Mouse (Mus musculus): ENCODE results near the gene Gm11111. TPM values are rescaled to one million over a fixed set of nuclear protein-coding genes. Genes with fewer than 3 reads are reported as not detected.
"Not testable (repeated sequence)": the region's sequence is repeated elsewhere in the genome, so short reads cannot be mapped to it uniquely, and the experiment has no call there.

The Gm11111 gene
- polyA plus RNA-seq, 1 experiment = not detected

DNA sequence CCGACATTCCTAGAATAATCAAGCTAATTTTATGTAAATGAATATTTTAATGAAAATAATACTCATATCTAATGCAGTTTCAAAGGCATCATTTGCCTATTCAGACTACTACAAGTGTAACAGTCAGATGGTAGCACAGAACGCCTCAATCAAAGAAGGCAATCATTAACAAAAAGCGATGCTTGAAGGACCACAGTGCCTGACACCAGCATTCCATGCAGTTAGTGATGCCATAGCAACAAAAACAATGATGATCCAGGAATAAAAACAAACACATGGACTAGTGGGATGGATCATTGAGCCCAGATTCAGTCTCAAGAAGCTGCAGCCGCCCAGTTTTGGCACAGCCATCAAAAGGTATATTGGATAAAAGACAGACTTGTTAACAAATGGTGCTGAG is 8.8 kb downstream of the Gm11111 start:
- Histone ChIP-seq H3K9me3 (peaks cover 18% of the 10 kb centered on the region), H3K4me3 (replicated peaks) (no peak overlapping the region), H3K4me1 (no peaks in the 10 kb centered on the region), H3K27me3 (replicated peaks) (no peaks in the 10 kb centered on the region), H3K36me3 (replicated peaks; ENCODE audit: low read length) (no peaks in the 10 kb centered on the region)
- TF ChIP-seq GATA1 (IDR thresholded peaks at IDR 0.05; ENCODE audit: borderline replicate concordance, low read length) (no peak), FLI1 (IDR thresholded peaks at IDR 0.05; ENCODE audit: low read length) (no peak)

DNA sequence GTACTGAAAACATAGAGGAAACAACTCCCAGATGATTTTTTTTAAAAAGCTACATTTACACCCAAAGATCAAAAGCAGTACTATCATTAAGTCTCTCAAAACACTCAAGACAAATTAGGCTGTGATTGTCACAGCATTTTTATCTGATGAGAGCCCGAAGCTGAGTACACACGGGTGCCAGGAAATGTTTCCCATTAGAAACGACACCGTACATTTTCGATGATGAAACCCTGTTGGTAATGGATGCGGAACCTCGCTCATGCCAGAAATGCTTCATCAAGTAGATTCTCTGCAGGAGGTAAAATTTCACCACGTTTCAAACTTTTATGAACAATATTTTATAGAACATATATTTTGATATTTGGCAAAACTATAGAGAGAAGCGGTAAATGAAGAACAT is 10.3 kb downstream of the Gm11111 start:
- Histone ChIP-seq H3K4me3 (replicated peaks) (no peak overlapping the region), H3K36me3 (replicated peaks; ENCODE audit: low read length) (no peaks in the 10 kb centered on the region), H3K27me3 (replicated peaks) (no peaks in the 10 kb centered on the region), H3K4me1 (no peaks in the 10 kb centered on the region), H3K9me3 (peaks cover 16% of the 10 kb centered on the region)
- TF ChIP-seq FLI1 (IDR thresholded peaks at IDR 0.05; ENCODE audit: low read length) (no peak), GATA1 (IDR thresholded peaks at IDR 0.05; ENCODE audit: borderline replicate concordance, low read length) (no peak)

DNA sequence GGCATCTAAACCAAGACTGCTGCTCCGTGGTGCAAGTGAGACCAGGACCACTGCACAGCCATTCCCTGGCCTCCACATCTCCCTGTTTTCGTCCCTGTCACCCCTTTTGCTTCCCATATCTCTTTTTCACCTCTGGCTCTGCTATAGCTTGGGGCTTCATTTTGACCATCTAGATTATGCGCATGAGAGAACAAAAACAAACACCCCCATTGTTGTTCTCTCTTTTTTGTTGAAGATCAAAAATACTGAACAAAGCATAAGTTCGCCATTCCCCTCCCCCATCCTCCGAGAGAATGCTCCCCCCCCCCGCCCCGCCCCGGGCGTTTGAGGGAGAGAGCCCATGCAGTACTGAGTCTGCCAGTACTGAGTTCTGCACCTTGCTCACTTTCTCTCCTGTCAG is 11.3 kb downstream of the Gm11111 start:
- Histone ChIP-seq H3K27me3 (replicated peaks) (no peaks in the 10 kb centered on the region), H3K9me3 (peaks cover 16% of the 10 kb centered on the region), H3K36me3 (replicated peaks; ENCODE audit: low read length) (no peaks in the 10 kb centered on the region), H3K4me1 (no peaks in the 10 kb centered on the region), H3K4me3 (replicated peaks) (peak overlapping the region; percentile 56)
- no peak for TF ChIP-seq GATA1 (IDR thresholded peaks at IDR 0.05; ENCODE audit: borderline replicate concordance, low read length)

DNA sequence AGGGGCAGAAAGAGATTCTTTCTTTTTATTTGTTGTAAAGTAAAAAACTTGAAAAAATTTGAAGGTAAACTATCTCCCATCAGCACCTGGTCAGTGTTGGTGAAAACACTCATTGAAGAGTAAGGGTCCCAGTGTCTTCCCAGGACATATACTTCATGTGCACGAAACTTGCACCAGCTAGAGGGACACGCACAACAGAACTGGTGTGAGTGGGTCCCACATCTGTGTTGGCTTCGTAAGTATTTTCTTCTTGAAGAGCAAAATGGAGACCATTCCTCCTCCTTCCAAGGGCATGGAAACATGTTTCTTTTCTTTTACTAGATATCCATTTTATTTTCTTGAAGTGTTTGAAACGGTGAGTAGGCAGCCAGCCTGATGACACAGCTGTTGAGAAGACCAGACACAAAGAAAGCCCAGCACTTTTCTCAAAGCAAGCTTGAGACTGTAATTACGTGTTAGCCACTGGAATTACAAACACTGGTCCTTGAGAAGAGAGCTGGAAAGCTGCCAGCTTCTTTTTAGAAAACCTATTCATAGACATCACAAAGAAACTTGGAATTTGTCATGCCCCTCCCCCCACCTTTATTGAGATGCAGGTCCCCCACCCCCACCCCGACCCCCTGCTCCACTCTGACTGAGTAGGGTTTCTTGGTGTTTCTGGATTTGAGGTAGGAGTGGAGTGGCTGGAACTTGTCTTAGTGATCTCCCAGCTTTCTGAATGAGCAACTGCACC is 14.1 kb downstream of the Gm11111 start:
- no peaks in the 10 kb centered on the region for H3K36me3 ChIP-seq (replicated peaks; ENCODE audit: low read length)
- peaks cover 5% of the 10 kb centered on the region for H3K9me3 ChIP-seq
- no peak for TF ChIP-seq GATA1 (IDR thresholded peaks at IDR 0.05; ENCODE audit: borderline replicate concordance, low read length)
- TF ChIP-seq FLI1 (IDR thresholded peaks at IDR 0.05; ENCODE audit: low read length) = no peak
- no peaks in the 10 kb centered on the region for H3K27me3 ChIP-seq (replicated peaks)
- peaks cover 5% of the 10 kb centered on the region; the same call in 1 of the 2 replicates for H3K4me1 ChIP-seq
- H3K4me3 ChIP-seq (replicated peaks) = no peak overlapping the region

DNA sequence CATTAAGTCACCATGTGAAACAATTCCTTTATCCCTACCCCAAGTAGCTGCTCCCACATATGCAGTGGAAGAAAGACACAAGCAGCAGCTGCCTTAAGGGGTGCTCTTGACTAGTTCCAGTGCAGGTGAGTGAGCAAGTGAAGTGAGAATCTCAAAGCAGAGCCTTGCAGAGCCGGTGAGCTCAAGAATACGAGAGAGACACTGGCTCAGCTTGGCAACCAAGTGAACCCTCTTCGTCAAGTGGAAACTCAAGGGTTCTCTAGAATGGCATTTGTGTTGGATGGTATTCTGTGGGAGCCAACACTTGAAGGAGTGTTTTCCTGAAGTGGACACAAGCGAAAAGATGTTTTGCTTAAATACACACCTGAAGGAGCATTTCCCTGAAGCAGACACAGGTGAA is 16.0 kb downstream of the Gm11111 start:
- no peak for TF ChIP-seq GATA1 (IDR thresholded peaks at IDR 0.05; ENCODE audit: borderline replicate concordance, low read length)
- no peak for TF ChIP-seq FLI1 (IDR thresholded peaks at IDR 0.05; ENCODE audit: low read length)
- Histone ChIP-seq H3K36me3 (replicated peaks; ENCODE audit: low read length) (no peaks in the 10 kb centered on the region), H3K4me1 (peaks cover 5% of the 10 kb centered on the region; the same call in 1 of the 2 replicates), H3K27me3 (replicated peaks) (no peaks in the 10 kb centered on the region), H3K4me3 (replicated peaks) (no peak overlapping the region), H3K9me3 (peaks cover 3% of the 10 kb centered on the region)

DNA sequence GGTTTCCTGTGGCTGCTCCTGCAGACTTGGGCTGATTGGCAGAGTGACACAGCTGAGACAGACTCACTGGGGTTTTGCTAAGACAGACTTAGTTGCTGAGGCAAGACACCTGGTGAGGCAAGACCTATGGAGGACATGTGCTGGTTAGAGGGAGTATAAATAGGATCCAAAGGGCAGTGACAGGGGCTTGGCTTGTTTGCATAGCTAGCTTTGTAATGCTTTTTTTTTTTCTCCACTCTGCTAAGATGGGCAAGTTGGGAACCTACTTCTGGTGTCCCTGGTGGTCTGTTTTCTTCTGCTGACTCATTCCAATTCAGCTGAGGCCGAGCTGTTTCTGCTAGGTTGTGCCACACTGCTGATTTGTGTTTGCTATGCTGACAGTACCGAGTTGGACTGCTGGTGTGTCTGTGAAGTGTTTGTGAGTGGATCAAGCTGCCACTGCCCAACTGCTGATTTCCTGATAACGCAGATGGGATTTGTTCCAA is 16.6 kb downstream of the Gm11111 start:
- peaks cover 5% of the 10 kb centered on the region; the same call in 1 of the 2 replicates for H3K4me1 ChIP-seq
- H3K27me3 ChIP-seq (replicated peaks) = no peaks in the 10 kb centered on the region
- H3K4me3 ChIP-seq (replicated peaks) = no peak overlapping the region
- H3K36me3 ChIP-seq (replicated peaks; ENCODE audit: low read length) = no peaks in the 10 kb centered on the region
- no peaks in the 10 kb centered on the region; the same call in 1 of the 2 replicates for H3K9me3 ChIP-seq
- no peak for TF ChIP-seq FLI1 (IDR thresholded peaks at IDR 0.05; ENCODE audit: low read length)
- TF ChIP-seq GATA1 (IDR thresholded peaks at IDR 0.05; ENCODE audit: borderline replicate concordance, low read length) = no peak

DNA sequence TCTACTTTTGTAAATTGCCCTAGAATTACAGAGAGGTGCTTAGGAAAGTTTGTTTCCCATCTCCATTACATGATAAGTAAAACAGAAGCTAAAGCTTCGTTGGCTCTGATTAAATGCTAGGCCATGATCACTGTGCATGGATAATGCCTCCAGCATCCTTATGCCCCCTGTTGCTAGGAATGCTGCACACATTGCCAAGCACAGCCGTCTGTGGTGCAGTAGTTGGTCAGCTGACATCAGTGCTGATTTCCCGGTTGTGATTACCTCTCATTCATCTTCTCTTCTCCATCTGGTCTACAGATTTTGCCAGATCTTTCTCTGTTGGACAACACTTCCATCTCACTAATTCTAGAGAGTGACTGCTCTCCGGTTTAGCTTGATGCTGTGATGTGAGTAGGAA is 19.9 kb downstream of the Gm11111 start:
- no peaks in the 10 kb centered on the region; the same call in 1 of the 2 replicates for H3K9me3 ChIP-seq
- H3K36me3 ChIP-seq (replicated peaks; ENCODE audit: low read length) = no peaks in the 10 kb centered on the region
- H3K4me3 ChIP-seq (replicated peaks) = no peak overlapping the region
- H3K4me1 ChIP-seq = peaks cover 5% of the 10 kb centered on the region; the same call in 1 of the 2 replicates
- no peak for TF ChIP-seq FLI1 (IDR thresholded peaks at IDR 0.05; ENCODE audit: low read length)
- TF ChIP-seq GATA1 (IDR thresholded peaks at IDR 0.05; ENCODE audit: borderline replicate concordance, low read length) = no peak
- no peaks in the 10 kb centered on the region for H3K27me3 ChIP-seq (replicated peaks)

DNA sequence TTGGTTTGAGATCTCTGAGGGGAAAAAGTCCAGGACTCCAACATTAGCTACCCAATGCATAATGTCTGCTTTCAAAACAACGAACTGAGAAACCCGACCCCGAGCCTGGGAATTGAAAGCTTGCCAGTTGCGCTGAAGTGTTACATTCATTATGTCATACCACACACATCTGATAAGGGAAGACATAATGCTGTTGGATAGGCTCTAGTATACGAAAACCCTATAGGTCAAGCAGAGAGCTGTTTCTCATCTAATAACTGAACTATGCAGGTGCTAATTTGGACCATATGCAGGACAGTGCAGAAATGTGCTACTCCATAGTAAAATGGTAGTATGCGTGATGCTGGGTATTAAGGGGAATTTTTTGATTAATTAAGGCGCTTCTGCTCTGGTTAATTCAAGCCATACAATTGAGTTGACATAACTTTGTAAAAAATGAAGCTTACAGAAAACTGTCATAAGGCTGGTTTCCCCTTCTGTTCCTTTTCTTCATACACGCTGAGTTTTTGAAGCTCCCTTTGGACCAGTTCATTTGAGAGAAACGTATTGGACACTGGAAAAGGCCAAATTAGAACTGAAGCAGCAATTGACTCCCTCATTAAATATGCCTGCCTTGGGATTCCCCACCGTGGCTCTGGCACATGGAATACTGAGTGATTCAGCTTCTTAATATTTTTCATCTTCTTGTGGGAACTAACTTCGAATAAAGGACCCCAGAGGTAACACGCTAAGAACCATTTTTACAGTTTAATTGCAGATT is 22.4 kb downstream of the Gm11111 start:
- no peak for TF ChIP-seq FLI1 (IDR thresholded peaks at IDR 0.05; ENCODE audit: low read length)
- TF ChIP-seq GATA1 (IDR thresholded peaks at IDR 0.05; ENCODE audit: borderline replicate concordance, low read length) = no peak
- no peaks in the 10 kb centered on the region for H3K36me3 ChIP-seq (replicated peaks; ENCODE audit: low read length)
- no peaks in the 10 kb centered on the region for H3K4me1 ChIP-seq
- H3K4me3 ChIP-seq (replicated peaks) = no peak overlapping the region
- H3K27me3 ChIP-seq (replicated peaks) = no peaks in the 10 kb centered on the region
- H3K9me3 ChIP-seq = peaks cover 4% of the 10 kb centered on the region; the same call in 1 of the 2 replicates

DNA sequence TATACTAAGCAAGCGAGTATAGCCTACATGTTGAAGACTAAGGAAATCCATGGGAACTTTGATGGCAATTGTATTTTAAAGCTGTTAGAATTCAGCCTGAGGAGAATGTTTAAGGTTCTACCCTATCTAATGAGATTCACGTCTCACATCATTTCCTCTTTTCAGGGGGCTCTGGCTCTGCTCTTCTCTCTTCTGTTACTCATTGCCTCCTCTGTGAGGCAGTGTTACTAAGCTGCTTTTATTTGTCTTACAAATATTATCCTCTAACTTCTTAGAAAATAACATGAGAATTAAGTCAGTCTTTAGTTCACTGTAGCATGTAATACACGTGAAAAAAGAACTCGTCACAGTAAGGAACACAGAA is 23.0 kb downstream of the Gm11111 start:
- H3K4me1 ChIP-seq = no peaks in the 10 kb centered on the region
- no peaks in the 10 kb centered on the region for H3K36me3 ChIP-seq (replicated peaks; ENCODE audit: low read length)
- TF ChIP-seq GATA1 (IDR thresholded peaks at IDR 0.05; ENCODE audit: borderline replicate concordance, low read length) = no peak
- no peak for TF ChIP-seq FLI1 (IDR thresholded peaks at IDR 0.05; ENCODE audit: low read length)
- peaks cover 4% of the 10 kb centered on the region; the same call in 1 of the 2 replicates for H3K9me3 ChIP-seq
- no peak overlapping the region for H3K4me3 ChIP-seq (replicated peaks)
- H3K27me3 ChIP-seq (replicated peaks) = no peaks in the 10 kb centered on the region

DNA sequence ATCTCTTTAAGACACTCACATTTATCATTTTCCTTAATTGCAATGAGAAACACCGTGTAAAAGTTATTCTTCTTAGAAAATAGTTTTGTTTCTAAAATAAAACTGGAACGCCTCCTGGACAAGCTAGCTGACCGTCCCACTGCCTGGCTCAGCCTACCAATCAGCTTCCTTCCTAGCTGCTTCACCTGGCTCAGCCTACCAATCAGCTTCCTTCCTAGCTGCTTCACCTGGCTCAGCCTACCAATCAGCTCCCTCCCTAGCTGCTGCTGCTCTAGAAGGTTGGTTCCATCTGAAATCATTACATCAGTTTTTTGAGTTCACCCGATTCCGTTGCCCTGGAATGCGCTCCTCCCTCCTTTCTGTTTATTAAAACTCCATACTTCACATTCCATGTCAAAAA is 24.0 kb downstream of the Gm11111 start:
- not testable (repeated sequence) for H3K4me3 ChIP-seq (replicated peaks); H3K27me3 ChIP-seq (replicated peaks); H3K9me3 ChIP-seq; H3K4me1 ChIP-seq; H3K36me3 ChIP-seq (replicated peaks; ENCODE audit: low read length)
